Comparison of ENCODE assay signal across 20 mouse cellular contexts in the genomic region with DNA sequence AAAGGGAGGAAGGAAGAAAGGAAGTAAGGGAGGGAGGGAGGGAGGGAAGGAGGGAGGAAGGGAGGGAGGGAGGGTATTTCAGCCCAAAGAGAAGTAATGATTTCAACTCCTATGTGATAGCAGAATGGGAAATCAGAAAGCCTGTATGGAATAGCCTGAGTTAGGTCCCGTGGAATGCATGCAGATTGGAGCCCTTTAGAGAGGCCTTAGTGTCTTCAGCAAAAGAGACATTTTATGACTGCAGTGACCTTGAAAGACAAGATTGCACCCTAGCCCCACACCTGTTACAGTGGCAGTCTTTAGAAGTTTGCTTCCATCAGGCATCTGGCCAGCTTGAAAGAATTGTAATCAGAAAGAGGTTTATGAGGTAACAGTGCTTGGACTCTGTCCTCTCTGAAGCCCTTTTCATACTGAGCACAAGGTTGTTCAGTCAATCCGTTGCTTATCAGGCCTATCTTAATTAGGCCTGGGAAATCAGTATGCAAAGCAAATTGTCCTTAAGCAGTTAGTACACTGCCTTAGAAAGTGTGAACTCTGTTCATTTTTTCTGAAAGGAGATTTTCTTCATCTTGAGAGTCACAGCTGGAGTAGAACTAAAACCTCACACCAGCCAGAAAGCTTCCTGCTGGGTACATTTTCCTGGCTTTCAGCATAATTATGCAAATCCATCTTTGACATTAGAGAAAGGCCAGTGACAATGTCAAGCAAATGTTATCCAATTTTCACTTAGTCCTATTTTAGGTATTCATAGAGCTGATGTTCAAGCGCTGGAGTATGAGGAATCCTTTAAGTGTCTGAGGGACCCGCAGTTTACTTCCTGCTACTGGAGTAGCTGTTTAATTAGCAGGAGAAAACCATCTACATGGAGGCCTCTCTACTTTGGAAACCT. TPM values are rescaled to one million over a fixed set of nuclear protein-coding genes. Genes with fewer than 3 reads are reported as not detected.
A peak's percentile ranks its signal among the peaks of the same experiment; 100 is the strongest.
DNase-seq lines count a peak whose midpoint lies in the region; ATAC-seq and TF ChIP-seq lines count a peak whose summit lies in the region.
"Had no signal": no experiment of that assay in that cellular context is flagged by ENCODE, and none has a peak within 500 bp of the region (broad histone marks: within the 10 kb centered on the region; RNA-seq: fewer than 3 reads in every experiment).

No protein-coding gene starts in this region.

- TF ChIP-seq CTCF in midbrain, postnatal 0 days (IDR thresholded peaks at IDR 0.05), result no peak
- no peak for TF ChIP-seq CTCF in intestine, postnatal 0 days (IDR thresholded peaks at IDR 0.05; ENCODE audit: low read depth)

- 66% methylated on average over 4 of the region's 4 CpGs for WGBS in hindbrain, embryonic 14.5 days
- WGBS in hindbrain, embryonic 10.5 days, result 65% methylated on average over 4 of the region's 4 CpGs
- WGBS in midbrain, embryonic 12.5 days, result 22% methylated on average over 4 of the region's 4 CpGs
- WGBS in midbrain, postnatal 0 days, result 32% methylated on average over 4 of the region's 4 CpGs
- 50% methylated on average over 4 of the region's 4 CpGs for WGBS in intestine, postnatal 0 days

- H3K27ac ChIP-seq in hindbrain, embryonic 14.5 days, result no peak overlapping the region
- no peak overlapping the region for H3K27ac ChIP-seq in hindbrain, embryonic 10.5 days
- no peak overlapping the region for H3K27ac ChIP-seq in midbrain, embryonic 12.5 days (replicated peaks)
- H3K27ac ChIP-seq in midbrain, postnatal 0 days (ENCODE audit: low read depth, low read length), result no peak overlapping the region
- no peak overlapping the region for H3K27ac ChIP-seq in intestine, postnatal 0 days (ENCODE audit: low read depth, low read length)
- H3K27ac ChIP-seq: embryonic facial prominence, embryonic 12.5 days; gastrocnemius, adult 2 months; hindbrain, postnatal 0 days had no signal

- no peaks in the 10 kb centered on the region for H3K4me1 ChIP-seq in hindbrain, embryonic 14.5 days (replicated peaks; ENCODE audit: control insufficient read depth, insufficient read depth, low read length)
- H3K4me1 ChIP-seq in hindbrain, embryonic 10.5 days (replicated peaks), result no peaks in the 10 kb centered on the region
- no peaks in the 10 kb centered on the region for H3K4me1 ChIP-seq in midbrain, embryonic 12.5 days
- H3K4me1 ChIP-seq in midbrain, postnatal 0 days (ENCODE audit: insufficient read depth, low read length), result no peaks in the 10 kb centered on the region
- no peaks in the 10 kb centered on the region for H3K4me1 ChIP-seq in intestine, postnatal 0 days (replicated peaks; ENCODE audit: control insufficient read depth, insufficient read depth, low read length)
- H3K4me1 ChIP-seq: embryonic facial prominence, embryonic 12.5 days had no signal

- no peak overlapping the region for H3K4me3 ChIP-seq in hindbrain, embryonic 14.5 days (replicated peaks; ENCODE audit: low read length)
- no peak overlapping the region for H3K4me3 ChIP-seq in hindbrain, embryonic 10.5 days
- H3K4me3 ChIP-seq in midbrain, embryonic 12.5 days, result no peak overlapping the region
- no peak overlapping the region for H3K4me3 ChIP-seq in midbrain, postnatal 0 days (ENCODE audit: low read depth, low read length)
- no peak overlapping the region for H3K4me3 ChIP-seq in intestine, postnatal 0 days (ENCODE audit: low read depth, low read length)
- H3K4me3 ChIP-seq: embryonic facial prominence, embryonic 12.5 days; gastrocnemius, adult 2 months had no signal

- peak; percentile 34; the same call in 1 of the 2 replicates for ATAC-seq in hindbrain, embryonic 14.5 days (ENCODE audit: low FRiP score)
- peak; percentile 73 for ATAC-seq in midbrain, embryonic 12.5 days (ENCODE audit: low FRiP score, low read depth)
- ATAC-seq in midbrain, postnatal 0 days (ENCODE audit: low FRiP score), result no peak
- peak; percentile 98 for ATAC-seq in intestine, postnatal 0 days
- ATAC-seq: hindbrain, postnatal 0 days; Patski had no signal

- no peaks in the 10 kb centered on the region for H3K9me3 ChIP-seq in hindbrain, embryonic 14.5 days (ENCODE audit: control insufficient read depth, low read length)
- H3K9me3 ChIP-seq in hindbrain, embryonic 10.5 days, result no peaks in the 10 kb centered on the region
- no peaks in the 10 kb centered on the region for H3K9me3 ChIP-seq in midbrain, embryonic 12.5 days
- H3K9me3 ChIP-seq in midbrain, postnatal 0 days (ENCODE audit: low read length), result no peaks in the 10 kb centered on the region
- no peaks in the 10 kb centered on the region for H3K9me3 ChIP-seq in intestine, postnatal 0 days (ENCODE audit: control insufficient read depth)
- H3K9me3 ChIP-seq: embryonic facial prominence, embryonic 12.5 days; G1E had no signal

- H3K36me3 ChIP-seq in hindbrain, embryonic 14.5 days (replicated peaks; ENCODE audit: control insufficient read depth, insufficient read depth), result no peaks in the 10 kb centered on the region
- H3K36me3 ChIP-seq in hindbrain, embryonic 10.5 days, result no peaks in the 10 kb centered on the region
- H3K36me3 ChIP-seq in midbrain, embryonic 12.5 days, result no peaks in the 10 kb centered on the region
- no peaks in the 10 kb centered on the region for H3K36me3 ChIP-seq in midbrain, postnatal 0 days (ENCODE audit: insufficient read depth, low read length)
- H3K36me3 ChIP-seq in intestine, postnatal 0 days (ENCODE audit: control insufficient read depth, insufficient read depth), result no peaks in the 10 kb centered on the region
- H3K36me3 ChIP-seq: embryonic facial prominence, embryonic 12.5 days; G1E had no signal

- H3K9ac ChIP-seq in hindbrain, embryonic 14.5 days, result no peak overlapping the region
- no peak overlapping the region for H3K9ac ChIP-seq in midbrain, embryonic 12.5 days (replicated peaks)
- no peak overlapping the region for H3K9ac ChIP-seq in midbrain, postnatal 0 days (replicated peaks; ENCODE audit: low read length, poor library complexity, severe bottlenecking)
- H3K9ac ChIP-seq in intestine, postnatal 0 days (ENCODE audit: low read depth, low read length), result no peak overlapping the region
- H3K9ac ChIP-seq: embryonic facial prominence, embryonic 12.5 days had no signal

- no peak overlapping the region for H3K4me2 ChIP-seq in hindbrain, embryonic 14.5 days (replicated peaks)
- H3K4me2 ChIP-seq in midbrain, embryonic 12.5 days (replicated peaks), result no peak overlapping the region
- no peak overlapping the region for H3K4me2 ChIP-seq in midbrain, postnatal 0 days (ENCODE audit: low read depth, low read length, poor library complexity, severe bottlenecking)
- H3K4me2 ChIP-seq in intestine, postnatal 0 days (replicated peaks; ENCODE audit: low read depth), result no peak overlapping the region
- H3K4me2 ChIP-seq: embryonic facial prominence, embryonic 12.5 days; liver, embryonic 11.5 days had no signal

- H3K27me3 ChIP-seq in hindbrain, embryonic 14.5 days (ENCODE audit: control insufficient read depth, insufficient read depth, low read length), result no peaks in the 10 kb centered on the region
- H3K27me3 ChIP-seq in hindbrain, embryonic 10.5 days (ENCODE audit: insufficient read depth, poor library complexity, severe bottlenecking), result peaks cover 11% of the 10 kb centered on the region; the same call in 1 of the 2 replicates
- H3K27me3 ChIP-seq in midbrain, embryonic 12.5 days, result peaks cover 5% of the 10 kb centered on the region; the same call in 1 of the 2 replicates
- H3K27me3 ChIP-seq in midbrain, postnatal 0 days (ENCODE audit: insufficient read depth, low read length), result no peaks in the 10 kb centered on the region
- no peaks in the 10 kb centered on the region for H3K27me3 ChIP-seq in intestine, postnatal 0 days (replicated peaks; ENCODE audit: control insufficient read depth, insufficient read depth, low read length)
- H3K27me3 ChIP-seq: CH12.LX; embryonic facial prominence, embryonic 12.5 days had no signal

- no peak for DNase-seq in hindbrain, embryonic 14.5 days (ENCODE audit: low spot score)
- no peak for DNase-seq in hindbrain, embryonic 10.5 days (ENCODE audit: low spot score)
- DNase-seq in midbrain, postnatal 0 days (ENCODE audit: low spot score), result no peak
- DNase-seq in cerebellum, adult 8-10 months, result no peak
- no peak for DNase-seq in left cerebral cortex, adult 18-20 months (ENCODE audit: low spot score in 2 of 2)
- DNase-seq: B cell, adult 2 months; cerebellum, adult 18-20 months; cerebellum, postnatal 25 days; gastrocnemius, adult 2 months; lung, adult 18-20 months; lung, postnatal 10 days; right cerebral cortex, postnatal 14 days had no signal

RNA-seq across cellular contexts. Expression of gene Amot, which starts 38.9 kb away (rescaled TPM):
- polyA plus RNA-seq in hindbrain, embryonic 14.5 days (2014; fragmentation: Nextera tagmentation; extraction: Ambion mirVana), result 10.3 and 11.8 TPM in 2 replicates
- polyA plus RNA-seq in hindbrain, embryonic 10.5 days (2016; fragmentation: Nextera tagmentation; extraction: Ambion mirVana), result 14.3 and 16.7 TPM in 2 replicates
- 9.6 and 12.1 TPM in 2 replicates for polyA plus RNA-seq in midbrain, embryonic 12.5 days (2016; fragmentation: Nextera tagmentation; extraction: Ambion mirVana)
- 19.0 and 22.3 TPM in 2 replicates for total RNA-seq in midbrain, postnatal 0 days (2014; rRNA removed)
- polyA plus RNA-seq in midbrain, postnatal 0 days (2015; fragmentation: Nextera tagmentation; extraction: Ambion mirVana), result 5.9 and 6.2 TPM in 2 replicates
- polyA plus RNA-seq in intestine, postnatal 0 days (2015; fragmentation: Nextera tagmentation; extraction: Ambion mirVana), result 6.3 TPM in 2 replicates
- total RNA-seq in left cerebral cortex, adult 18-20 months (2021), result 10 to 100 TPM; 20.3 to 22.4 TPM
- total RNA-seq: CH12.LX had no signal
